Mouse (Mus musculus): Measurements from ENCODE around the gene Olfr311.

DNA sequence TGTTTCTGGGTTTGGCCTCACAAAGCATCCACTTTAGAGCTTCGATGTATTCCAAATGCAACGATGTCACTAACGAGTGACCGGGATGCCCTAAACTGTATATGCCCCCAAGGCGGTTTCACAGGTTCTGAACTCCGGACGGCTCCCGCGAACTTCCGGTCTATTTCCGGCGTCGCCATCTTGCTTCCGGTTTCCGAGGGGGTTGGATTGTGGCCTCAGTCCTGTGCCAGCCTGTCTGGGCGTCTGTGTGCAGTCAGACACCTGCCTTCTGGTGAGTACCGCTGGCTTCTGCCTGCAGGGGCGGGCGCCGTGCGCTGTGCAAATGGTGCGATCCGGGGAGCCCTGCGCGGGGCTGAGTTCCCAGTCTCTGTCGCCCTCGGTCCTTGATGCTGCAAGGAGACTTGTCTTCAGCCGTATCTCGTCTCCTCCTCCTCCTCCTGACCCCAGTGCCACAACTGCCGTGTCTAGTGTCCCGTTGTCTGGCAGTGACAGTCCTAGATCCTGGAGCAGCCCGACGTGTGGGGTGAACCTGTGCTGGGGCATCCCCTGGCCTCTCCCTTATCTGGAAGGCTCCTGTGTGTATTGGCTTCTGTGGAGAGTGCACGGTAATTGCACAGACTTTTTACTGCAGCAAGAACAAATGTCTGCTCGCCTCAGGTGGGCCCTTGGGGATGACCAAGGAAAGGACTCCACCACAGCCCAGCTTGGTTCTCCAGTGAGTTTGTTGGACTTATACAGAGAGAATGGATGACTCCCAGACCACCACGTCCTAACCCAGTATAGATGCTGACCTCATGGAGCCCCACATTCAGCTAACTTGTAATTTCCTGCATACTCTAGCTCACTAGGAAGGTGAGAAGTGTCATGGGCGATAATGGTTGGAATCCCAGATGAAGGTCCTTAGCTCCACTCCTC, 28.2 kb downstream of the Olfr311 start, which contains the start of gene 2810021J22Rik:
- TF ChIP-seq EP300 (IDR thresholded peaks at IDR 0.05; ENCODE audit: low read depth) (no peak), CTCF (IDR thresholded peaks at IDR 0.05; ENCODE audit: low read depth) (no peak)
